In genomic region chr11:77746652-77747051, GRCm38 (mm10) we compare ENCODE assay signal across 23 mouse cellular contexts. TPM values are rescaled to one million over a fixed set of nuclear protein-coding genes. Genes with fewer than 3 reads are reported as not detected.
A peak's percentile ranks its signal among the peaks of the same experiment; 100 is the strongest.
DNase-seq lines count a peak whose midpoint lies in the region; ATAC-seq and TF ChIP-seq lines count a peak whose summit lies in the region.
"Had no signal": no experiment of that assay in that cellular context is flagged by ENCODE, and none has a peak within 500 bp of the region (broad histone marks: within the 10 kb centered on the region; RNA-seq: fewer than 3 reads in every experiment).

No protein-coding gene starts in this region.

- no peak overlapping the region for H3K27ac ChIP-seq in liver, postnatal 0 days (ENCODE audit: low read depth)
- peak overlapping the region; percentile 39 for H3K27ac ChIP-seq in liver, embryonic 12.5 days
- no peak overlapping the region for H3K27ac ChIP-seq in liver, embryonic 16.5 days (ENCODE audit: low read length)
- H3K27ac ChIP-seq in heart, embryonic 11.5 days (ENCODE audit: low read depth, low read length) = no peak overlapping the region
- H3K27ac ChIP-seq: embryonic facial prominence, embryonic 15.5 days; forebrain, embryonic 10.5 days; forebrain, embryonic 15.5 days; hindbrain, embryonic 15.5 days had no signal

- H3K9ac ChIP-seq in liver, postnatal 0 days (replicated peaks) = no peak overlapping the region
- peak overlapping the region; percentile 15; the same call in 1 of the 2 replicates for H3K9ac ChIP-seq in liver, embryonic 12.5 days
- H3K9ac ChIP-seq in liver, embryonic 16.5 days (ENCODE audit: low read depth, low read length) = no peak overlapping the region
- no peak overlapping the region for H3K9ac ChIP-seq in heart, embryonic 11.5 days (ENCODE audit: low read depth, low read length)
- H3K9ac ChIP-seq: embryonic facial prominence, embryonic 15.5 days; forebrain, embryonic 15.5 days; heart, embryonic 12.5 days; hindbrain, embryonic 15.5 days had no signal

- no peak for TF ChIP-seq EP300 in liver, postnatal 0 days (IDR thresholded peaks at IDR 0.05; ENCODE audit: low read depth)

- no peak for TF ChIP-seq CTCF in liver, postnatal 0 days (IDR thresholded peaks at IDR 0.05; ENCODE audit: low read depth)

- whole genome bisulfite sequencing in liver, postnatal 0 days (ENCODE audit: insufficient replicate concordance) = 64% methylated on average over 4 of the region's 4 CpGs
- WGBS in liver, embryonic 12.5 days (ENCODE audit: insufficient replicate concordance) = 41% methylated on average over 4 of the region's 4 CpGs
- 32% methylated on average over 4 of the region's 4 CpGs for WGBS in liver, embryonic 16.5 days (ENCODE audit: insufficient replicate concordance)
- 79% methylated on average over 4 of the region's 4 CpGs for WGBS in heart, embryonic 11.5 days (ENCODE audit: insufficient replicate concordance)

- H3K4me2 ChIP-seq in liver, postnatal 0 days (ENCODE audit: low read depth, low read length) = no peak overlapping the region
- H3K4me2 ChIP-seq in liver, embryonic 12.5 days = peak overlapping the region; percentile 24
- H3K4me2 ChIP-seq in liver, embryonic 16.5 days (ENCODE audit: low read depth, low read length) = no peak overlapping the region
- H3K4me2 ChIP-seq in heart, embryonic 11.5 days = no peak overlapping the region
- H3K4me2 ChIP-seq: embryonic facial prominence, embryonic 15.5 days; forebrain, embryonic 15.5 days; heart, embryonic 12.5 days; hindbrain, embryonic 15.5 days had no signal

- no peaks in the 10 kb centered on the region for H3K27me3 ChIP-seq in liver, postnatal 0 days (ENCODE audit: insufficient read depth, low read length)
- H3K27me3 ChIP-seq in liver, embryonic 12.5 days (replicated peaks) = no peaks in the 10 kb centered on the region
- H3K27me3 ChIP-seq in liver, embryonic 16.5 days (ENCODE audit: control insufficient read depth, insufficient read depth, low read depth, low read length) = no peaks in the 10 kb centered on the region
- no peaks in the 10 kb centered on the region for H3K27me3 ChIP-seq in heart, embryonic 11.5 days (ENCODE audit: control insufficient read depth, insufficient read depth, low read length)
- H3K27me3 ChIP-seq: embryonic facial prominence, embryonic 15.5 days; forebrain, embryonic 15.5 days; heart, embryonic 12.5 days; hindbrain, embryonic 15.5 days had no signal

- no peaks in the 10 kb centered on the region for H3K36me3 ChIP-seq in liver, postnatal 0 days (replicated peaks; ENCODE audit: insufficient read depth, low read length)
- no peaks in the 10 kb centered on the region for H3K36me3 ChIP-seq in liver, embryonic 12.5 days
- H3K36me3 ChIP-seq in liver, embryonic 16.5 days (ENCODE audit: control insufficient read depth, insufficient read depth) = no peaks in the 10 kb centered on the region
- no peaks in the 10 kb centered on the region for H3K36me3 ChIP-seq in heart, embryonic 11.5 days (ENCODE audit: control insufficient read depth, insufficient read depth, low read length)
- H3K36me3 ChIP-seq: embryonic facial prominence, embryonic 15.5 days; forebrain, embryonic 10.5 days; forebrain, embryonic 15.5 days; heart, embryonic 12.5 days; hindbrain, embryonic 15.5 days had no signal

- no peak for ATAC-seq in liver, postnatal 0 days
- peak; percentile 78 for ATAC-seq in liver, embryonic 12.5 days
- ATAC-seq in liver, embryonic 16.5 days (ENCODE audit: low read depth) = peak; percentile 79
- no peak for ATAC-seq in heart, embryonic 11.5 days (replicated peaks; ENCODE audit: insufficient number of reproducible peaks, low FRiP score, low TSS enrichment)
- ATAC-seq: activated CD4-positive, CD25-positive, alpha-beta regulatory T cell, adult 4 months; CD4-positive, CD25-positive, alpha-beta regulatory T cell, adult 4 months; forebrain, embryonic 15.5 days had no signal

- H3K9me3 ChIP-seq in liver, postnatal 0 days (ENCODE audit: low read length) = no peaks in the 10 kb centered on the region
- no peaks in the 10 kb centered on the region for H3K9me3 ChIP-seq in liver, embryonic 12.5 days (replicated peaks)
- no peaks in the 10 kb centered on the region for H3K9me3 ChIP-seq in liver, embryonic 16.5 days (replicated peaks; ENCODE audit: control insufficient read depth, low read length)
- H3K9me3 ChIP-seq in heart, embryonic 11.5 days (replicated peaks; ENCODE audit: control insufficient read depth, low read length) = no peaks in the 10 kb centered on the region
- H3K9me3 ChIP-seq: embryonic facial prominence, embryonic 15.5 days; forebrain, embryonic 10.5 days; forebrain, embryonic 15.5 days; heart, embryonic 12.5 days; hindbrain, embryonic 15.5 days had no signal

- no peaks in the 10 kb centered on the region; the same call in 1 of the 2 replicates for H3K4me1 ChIP-seq in liver, postnatal 0 days (ENCODE audit: insufficient read depth)
- peaks cover 28% of the 10 kb centered on the region for H3K4me1 ChIP-seq in liver, embryonic 12.5 days
- H3K4me1 ChIP-seq in liver, embryonic 16.5 days (ENCODE audit: control insufficient read depth, low read depth, low read length) = peaks cover 10% of the 10 kb centered on the region
- no peaks in the 10 kb centered on the region for H3K4me1 ChIP-seq in heart, embryonic 11.5 days (ENCODE audit: control insufficient read depth, insufficient read depth, low read length)
- H3K4me1 ChIP-seq: embryonic facial prominence, embryonic 15.5 days; forebrain, embryonic 15.5 days; heart, embryonic 12.5 days; hindbrain, embryonic 15.5 days had no signal

- H3K4me3 ChIP-seq in liver, postnatal 0 days (ENCODE audit: low read depth, low read length) = no peak overlapping the region
- no peak overlapping the region for H3K4me3 ChIP-seq in liver, embryonic 12.5 days
- H3K4me3 ChIP-seq in liver, embryonic 16.5 days (ENCODE audit: low read depth, low read length) = no peak overlapping the region
- no peak overlapping the region for H3K4me3 ChIP-seq in heart, embryonic 11.5 days (ENCODE audit: low read depth, low read length)
- H3K4me3 ChIP-seq: embryonic facial prominence, embryonic 15.5 days; erythroblast, embryonic 14.5 days; forebrain, embryonic 10.5 days; forebrain, embryonic 15.5 days; heart, embryonic 12.5 days; hindbrain, embryonic 15.5 days had no signal

- DNase-seq in liver = peak; percentile 67
- DNase-seq in liver, postnatal 0 days = no peak
- DNase-seq in cerebellum, postnatal 14 days = no peak
- no peak for DNase-seq in frontal cortex, adult 2 months (ENCODE audit: extremely low spot score in 1 of 2, low spot score in 1 of 2)
- DNase-seq: adrenal gland, postnatal 14 days; B cell, adult 2 months; cerebellum, adult 11-12 months; cerebellum, adult 9-11 months; gastrocnemius, postnatal 10 days; heart, adult 18-20 months; heart, postnatal 36 days had no signal

RNA-seq across cellular contexts. Expression of gene Myo18a, which starts 16.4 kb away (rescaled TPM):
- 10.4 and 10.5 TPM in 2 replicates for polyA plus RNA-seq in liver, postnatal 0 days (2015; fragmentation: Nextera tagmentation; extraction: Ambion mirVana)
- 28.8 and 30.3 TPM in 2 replicates for polyA plus RNA-seq in liver, embryonic 12.5 days (2016; fragmentation: Nextera tagmentation; extraction: Ambion mirVana)
- 15.4 and 16.0 TPM in 2 replicates for polyA plus RNA-seq in liver, embryonic 16.5 days (2015; fragmentation: Nextera tagmentation; extraction: Ambion mirVana)
- polyA plus RNA-seq in frontal cortex, adult 2 months (2012; rRNA removed) = 67.7 and 73.8 TPM in 2 replicates
- 94.0 and 96.7 TPM in 2 replicates for polyA plus RNA-seq in heart, embryonic 11.5 days (2014; fragmentation: Nextera tagmentation; extraction: Ambion mirVana)

RNA-seq across cellular contexts. Expression of gene Cryba1, which starts 21.6 kb away (rescaled TPM):
- not detected in 2 replicates for polyA plus RNA-seq in liver, postnatal 0 days (2015; fragmentation: Nextera tagmentation; extraction: Ambion mirVana)
- polyA plus RNA-seq in liver, embryonic 12.5 days (2016; fragmentation: Nextera tagmentation; extraction: Ambion mirVana) = not detected in 2 replicates
- not detected in 2 replicates for polyA plus RNA-seq in liver, embryonic 16.5 days (2015; fragmentation: Nextera tagmentation; extraction: Ambion mirVana)
- 0.16 TPM in 1 of 2 replicates, not detected in the other for polyA plus RNA-seq in frontal cortex, adult 2 months (2012; rRNA removed)
- not detected in 2 replicates for polyA plus RNA-seq in heart, embryonic 11.5 days (2014; fragmentation: Nextera tagmentation; extraction: Ambion mirVana)
- polyA plus RNA-seq: CD4-positive, CD25-positive, alpha-beta regulatory T cell, adult 4 months; erythroblast, embryonic 14.5 days; heart, embryonic 12.5 days; heart, embryonic 16.5 days had no signal

RNA-seq across cellular contexts. Expression of gene Gm10277, which starts 40.9 kb away (rescaled TPM):
- 0.12 and 0.31 TPM in 2 replicates for polyA plus RNA-seq in liver, postnatal 0 days (2015; fragmentation: Nextera tagmentation; extraction: Ambion mirVana)
- polyA plus RNA-seq in liver, embryonic 12.5 days (2016; fragmentation: Nextera tagmentation; extraction: Ambion mirVana) = 1.2 and 1.6 TPM in 2 replicates
- polyA plus RNA-seq in liver, embryonic 16.5 days (2015; fragmentation: Nextera tagmentation; extraction: Ambion mirVana) = 0.51 and 0.81 TPM in 2 replicates
- polyA plus RNA-seq in frontal cortex, adult 2 months (2012; rRNA removed) = not detected in 2 replicates
- polyA plus RNA-seq in heart, embryonic 11.5 days (2014; fragmentation: Nextera tagmentation; extraction: Ambion mirVana) = 0.55 and 0.87 TPM in 2 replicates
- polyA plus RNA-seq: erythroblast, embryonic 14.5 days had no signal

Comparison
In these comparisons a context has a peak if more than half of its experiments do, and no peak if none do; other contexts are left out.
1. ATAC-seq: peak in liver, embryonic 12.5 days (single experiment) and liver, embryonic 16.5 days (single experiment); none in liver, postnatal 0 days (single experiment) and heart, embryonic 11.5 days (single experiment).